Mouse (Mus musculus) ES-E14 (cell line): ENCODE measurements around the gene Adam10.

Source experiments
- CHD2 ChIP-seq: IDR thresholded peaks from 2 replicates; pipeline ENCODE4 v1.6.1; 2014; ENCODE audit warnings: mild to moderate bottlenecking, low read depth, low read length, inconsistent platforms
- MAFK ChIP-seq: IDR thresholded peaks from 2 replicates; pipeline ENCODE4 v1.6.1; 2014; ENCODE audit warnings: mild to moderate bottlenecking, low read depth, low read length, inconsistent platforms; ENCODE audit not compliant: insufficient read depth
- ZC3H11A ChIP-seq: IDR thresholded peaks from 2 replicates; pipeline ENCODE4 v1.6.1; 2012; ENCODE audit warnings: low read depth, mild to moderate bottlenecking, inconsistent platforms, low read length, borderline replicate concordance

- TF ChIP-seq CHD2, result no peak
- TF ChIP-seq ZC3H11A, result no peak
- no peak for TF ChIP-seq MAFK
Observed at GRCm38 (mm10) chr9:70818739-70819138, 139.9 kb downstream of the Adam10 start.
